ENCODE assay signal across 14 mouse cellular contexts in genomic region chr2:5038320-5038719, GRCm38 (mm10). TPM values are rescaled to one million over a fixed set of nuclear protein-coding genes. Genes with fewer than 3 reads are reported as not detected.
A peak's percentile ranks its signal among the peaks of the same experiment; 100 is the strongest.
DNase-seq lines count a peak whose midpoint lies in the region; ATAC-seq and TF ChIP-seq lines count a peak whose summit lies in the region.
"Had no signal": no experiment of that assay in that cellular context is flagged by ENCODE, and none has a peak within 500 bp of the region (broad histone marks: within the 10 kb centered on the region; RNA-seq: fewer than 3 reads in every experiment).

No protein-coding gene starts in this region.

- peaks cover 17% of the 10 kb centered on the region for H3K36me3 ChIP-seq in hindbrain, postnatal 0 days (ENCODE audit: insufficient read depth, low read length)
- H3K36me3 ChIP-seq in limb, embryonic 10.5 days, result no peaks in the 10 kb centered on the region
- H3K36me3 ChIP-seq: heart, embryonic 15.5 days; stomach, embryonic 15.5 days had no signal

- no peak for DNase-seq in gastrocnemius, adult 2 months
- DNase-seq in gastrocnemius, postnatal 10 days, result no peak
- DNase-seq in cerebellum, postnatal 14 days, result peak; percentile 80 to 84
- peak; percentile 75 for DNase-seq in hindbrain, postnatal 0 days (ENCODE audit: low spot score)
- DNase-seq in limb, embryonic 10.5 days (ENCODE audit: low spot score), result no peak
- no peak for DNase-seq in left cerebral cortex, postnatal 14 days (ENCODE audit: low spot score in 2 of 2)
- no peak for DNase-seq in urinary bladder, adult 2 months (ENCODE audit: low spot score)
- DNase-seq: adrenal gland, adult 2 months; heart, adult 11 months; liver, embryonic 13.5 days had no signal

- H3K27ac ChIP-seq in gastrocnemius, adult 2 months, result peak overlapping the region; percentile 93
- peak overlapping the region; percentile 45; the same call in 1 of the 2 replicates for H3K27ac ChIP-seq in hindbrain, postnatal 0 days
- no peak overlapping the region for H3K27ac ChIP-seq in limb, embryonic 10.5 days
- H3K27ac ChIP-seq: heart, embryonic 15.5 days; kidney, postnatal 0 days; liver, embryonic 13.5 days; stomach, embryonic 15.5 days had no signal

- TF ChIP-seq CTCF in gastrocnemius, adult 2 months (IDR thresholded peaks at IDR 0.05), result no peak
- TF ChIP-seq CTCF in hindbrain, postnatal 0 days (IDR thresholded peaks at IDR 0.05; ENCODE audit: low read depth), result no peak

- H3K4me3 ChIP-seq in gastrocnemius, adult 2 months, result no peak overlapping the region
- no peak overlapping the region for H3K4me3 ChIP-seq in hindbrain, postnatal 0 days (ENCODE audit: low read length)
- H3K4me3 ChIP-seq in limb, embryonic 10.5 days, result no peak overlapping the region
- H3K4me3 ChIP-seq: heart, embryonic 15.5 days; liver, embryonic 13.5 days; stomach, embryonic 15.5 days had no signal

- intact Hi-C loops in gastrocnemius, adult 2 months (cut with DNase I), result no loop called here
- intact Hi-C loops in left cerebral cortex, postnatal 14 days (cut with DNase I), result no loop called here

- H3K9me3 ChIP-seq in hindbrain, postnatal 0 days (ENCODE audit: low read length), result no peaks in the 10 kb centered on the region
- H3K9me3 ChIP-seq in limb, embryonic 10.5 days (replicated peaks), result no peaks in the 10 kb centered on the region
- H3K9me3 ChIP-seq: heart, embryonic 15.5 days; liver, embryonic 13.5 days; stomach, embryonic 15.5 days had no signal

- H3K4me2 ChIP-seq in hindbrain, postnatal 0 days (ENCODE audit: low read depth, low read length), result no peak overlapping the region
- H3K4me2 ChIP-seq: heart, embryonic 15.5 days; liver, embryonic 13.5 days; stomach, embryonic 15.5 days had no signal

- no peak overlapping the region for H3K9ac ChIP-seq in hindbrain, postnatal 0 days (replicated peaks; ENCODE audit: low read length)
- H3K9ac ChIP-seq: heart, embryonic 15.5 days; liver, embryonic 13.5 days; stomach, embryonic 15.5 days had no signal

- 35% methylated on average over 5 of the region's 5 CpGs for WGBS in hindbrain, postnatal 0 days
- 82% methylated on average over 5 of the region's 5 CpGs for WGBS in limb, embryonic 10.5 days

- no peaks in the 10 kb centered on the region for H3K4me1 ChIP-seq in hindbrain, postnatal 0 days (ENCODE audit: insufficient read depth, low read length)
- H3K4me1 ChIP-seq in limb, embryonic 10.5 days, result peaks cover 1% of the 10 kb centered on the region

- peak; percentile 88 for ATAC-seq in cerebellum, adult (ENCODE audit: insufficient number of reproducible peaks, low FRiP score, low TSS enrichment)
- peak; percentile 75 for ATAC-seq in hindbrain, postnatal 0 days

- no peaks in the 10 kb centered on the region for H3K27me3 ChIP-seq in hindbrain, postnatal 0 days (ENCODE audit: insufficient read depth, low read length)
- no peaks in the 10 kb centered on the region for H3K27me3 ChIP-seq in limb, embryonic 10.5 days (ENCODE audit: low read depth, poor library complexity, severe bottlenecking)
- H3K27me3 ChIP-seq: heart, embryonic 15.5 days; liver, embryonic 13.5 days; stomach, embryonic 15.5 days had no signal

RNA-seq across cellular contexts. Expression of gene Optn, which starts 25.5 kb away (rescaled TPM):
- 10 to 100 TPM; 80.2 to 99.2 TPM for total RNA-seq in gastrocnemius, adult 2 months (2021)
- 10 to 100 TPM; 23.5 to 26.4 TPM for total RNA-seq in gastrocnemius, postnatal 10 days (2021)
- 31.2 and 39.3 TPM in 2 replicates for total RNA-seq in hindbrain, postnatal 0 days (2014; rRNA removed)
- polyA plus RNA-seq in hindbrain, postnatal 0 days (2015; fragmentation: Nextera tagmentation; extraction: Ambion mirVana), result 38.3 and 39.2 TPM in 2 replicates
- polyA plus RNA-seq in limb, embryonic 10.5 days (2016; fragmentation: Nextera tagmentation; extraction: Ambion mirVana), result 7.1 and 7.8 TPM in 2 replicates
- total RNA-seq in left cerebral cortex, postnatal 14 days (2021), result 10 to 100 TPM; 15.1 to 16.1 TPM
- polyA plus RNA-seq in urinary bladder, adult 2 months (2012; rRNA removed), result 10.0 and 18.1 TPM in 2 replicates

RNA-seq across cellular contexts. Expression of gene Mcm10, which starts 25.7 kb away (rescaled TPM):
- total RNA-seq in gastrocnemius, adult 2 months (2021), result under 1 TPM in 1 of 2 experiments, not detected in 1; 0.08 TPM
- total RNA-seq in gastrocnemius, postnatal 10 days (2021), result 1 to 10 TPM; 2.3 to 4.7 TPM
- 4.9 and 7.7 TPM in 2 replicates for total RNA-seq in hindbrain, postnatal 0 days (2014; rRNA removed)
- polyA plus RNA-seq in hindbrain, postnatal 0 days (2015; fragmentation: Nextera tagmentation; extraction: Ambion mirVana), result 3.9 and 4.8 TPM in 2 replicates
- 78.2 and 92.8 TPM in 2 replicates for polyA plus RNA-seq in limb, embryonic 10.5 days (2016; fragmentation: Nextera tagmentation; extraction: Ambion mirVana)
- total RNA-seq in left cerebral cortex, postnatal 14 days (2021), result 1 to 10 TPM in 1 of 2 experiments, under 1 TPM in 1; 0.99 to 2.0 TPM
- polyA plus RNA-seq in urinary bladder, adult 2 months (2012; rRNA removed), result 1.4 and 1.6 TPM in 2 replicates

Comparison
In these comparisons a context has a peak if more than half of its experiments do, and no peak if none do; other contexts are left out.
1. DNase-seq: peak in cerebellum, postnatal 14 days (2 of 2) and hindbrain, postnatal 0 days (single experiment); none in gastrocnemius, adult 2 months (single experiment), gastrocnemius, postnatal 10 days (single experiment), limb, embryonic 10.5 days (single experiment), left cerebral cortex, postnatal 14 days (0 of 2) and urinary bladder, adult 2 months (single experiment).